Mouse (Mus musculus) heart, embryonic 10.5 days (tissue): ENCODE data around the gene Tbc1d14. TPM values are rescaled to one million over a fixed set of nuclear protein-coding genes. Genes with fewer than 3 reads are reported as not detected.

Experiments used
- DNase-seq: peaks from one replicate; pipeline ENCODE4 v3.0.0-alpha.2; 2017; ENCODE audit warnings: low spot score
- H3K27ac ChIP-seq: fragments of 300-500 bp; sonication (generic); 2 replicates; pipeline ENCODE4 v1.5.1; 2016; ENCODE audit warnings: mild to moderate bottlenecking
- H3K27me3 ChIP-seq: fragments of 300-500 bp; sonication (generic); 2 replicates; pipeline ENCODE4 v1.6.1; 2016; ENCODE audit warnings: mild to moderate bottlenecking; ENCODE audit not compliant: poor library complexity, insufficient read depth, severe bottlenecking
- H3K36me3 ChIP-seq: fragments of 300-500 bp; sonication (generic); 2 replicates; pipeline ENCODE4 v1.6.1; 2016; ENCODE audit warnings: mild to moderate bottlenecking, moderate library complexity
- H3K4me1 ChIP-seq: fragments of 300-500 bp; sonication (generic); 2 replicates; pipeline ENCODE4 v1.6.1; 2016; ENCODE audit warnings: mild to moderate bottlenecking
- H3K4me3 ChIP-seq: fragments of 300-500 bp; sonication (generic); 2 replicates; pipeline ENCODE4 v1.5.1; 2016; ENCODE audit warnings: mild to moderate bottlenecking, moderate library complexity
- H3K9me3 ChIP-seq: fragments of 300-500 bp; sonication (generic); 2 replicates; pipeline ENCODE4 v1.6.1; 2016; ENCODE audit warnings: mild to moderate bottlenecking, moderate library complexity
- WGBS: fragments of 180-500 bp; shearing (Covaris S2); methylation state at CpG from one replicate; pipeline ENCODE4 v1.1.7; 2016; 5-methylcytosine and 5-hydroxymethylcytosine counted together
- polyA plus RNA-seq: library from polyadenylated mRNA; unstranded; fragments of >200 nt; fragmentation: Nextera tagmentation; extraction: Ambion mirVana; gene quantifications from 2 replicates; pipeline ENCODE4 v1.2.1, GENCODE M21; 2016

Tbc1d14 gene
- 22.5 and 26.8 TPM in 2 replicates for polyA plus RNA-seq

GRCm38 (mm10) chr5:36593176-36593575 is at the start of gene Tbc1d14:
TSS of gene Tbc1d14 (minus strand) at chr5:36593276.
- H3K27me3 ChIP-seq: no peaks in the 10 kb centered on the region
- H3K27ac ChIP-seq: no peak within 1 kb of the TSS
- H3K9me3 ChIP-seq: no peaks in the 10 kb centered on the region
- 76% methylated on average over 5 of the region's 5 CpGs for WGBS
- no peak within 1 kb of the TSS for H3K4me3 ChIP-seq
- peaks cover 7% of the 10 kb centered on the region; the same call in 1 of the 2 replicates for H3K4me1 ChIP-seq
- DNase-seq: no peak
- H3K36me3 ChIP-seq: no peaks in the 10 kb centered on the region

DNA sequence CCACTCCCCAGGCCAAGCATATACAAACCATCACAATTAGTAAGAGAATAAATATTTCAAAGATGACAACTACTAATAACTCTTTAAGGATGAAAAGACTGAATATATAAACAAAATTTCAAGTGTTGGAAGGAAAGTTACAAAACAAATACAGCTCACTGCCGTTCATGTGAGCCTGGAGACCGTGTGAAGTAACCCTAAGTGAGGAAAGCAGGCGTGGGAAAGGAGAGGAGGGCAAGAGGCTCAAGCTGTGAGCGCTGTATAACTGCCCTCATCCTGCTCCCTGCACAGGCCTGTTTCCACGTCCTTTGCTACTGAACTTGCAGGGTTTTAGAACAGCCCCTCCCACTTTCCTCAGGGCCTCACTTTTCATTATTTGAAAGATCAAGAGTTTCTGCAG is 32.5 kb upstream of the Tbc1d14 start:
- Histone ChIP-seq H3K27ac (no peak overlapping the region), H3K4me1 (peaks cover 18% of the 10 kb centered on the region), H3K4me3 (no peak overlapping the region), H3K36me3 (peaks cover 27% of the 10 kb centered on the region), H3K9me3 (no peaks in the 10 kb centered on the region), H3K27me3 (no peaks in the 10 kb centered on the region)
- DNase-seq: no peak
- 80% methylated on average over 5 of the region's 5 CpGs for WGBS

DNA sequence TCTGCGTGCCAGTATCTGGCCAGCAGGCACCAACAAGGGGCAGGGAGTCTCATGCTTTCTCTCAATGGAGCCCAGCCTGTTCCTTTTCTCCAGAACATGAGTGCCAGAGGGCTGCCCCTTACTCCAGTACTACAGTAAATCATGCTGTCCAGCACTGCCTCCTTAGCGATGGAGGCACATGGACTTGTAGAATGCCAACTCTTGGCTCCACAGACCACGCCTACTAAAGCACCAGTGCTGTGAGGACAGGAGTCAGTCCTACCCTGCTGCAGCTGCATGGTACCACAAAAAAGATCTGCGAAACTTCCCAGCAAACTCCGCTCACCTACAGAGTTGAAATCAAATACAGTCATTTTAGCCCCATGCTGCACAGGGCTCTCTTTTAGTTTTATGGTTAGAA is 30.6 kb upstream of the Tbc1d14 start:
- no peaks in the 10 kb centered on the region for H3K9me3 ChIP-seq
- H3K27me3 ChIP-seq: no peaks in the 10 kb centered on the region
- DNase-seq: no peak
- H3K27ac ChIP-seq: no peak overlapping the region
- WGBS: 90% methylated on average over 5 of the region's 5 CpGs
- H3K36me3 ChIP-seq: peaks cover 25% of the 10 kb centered on the region
- H3K4me1 ChIP-seq: peaks cover 31% of the 10 kb centered on the region
- H3K4me3 ChIP-seq: no peak overlapping the region

DNA sequence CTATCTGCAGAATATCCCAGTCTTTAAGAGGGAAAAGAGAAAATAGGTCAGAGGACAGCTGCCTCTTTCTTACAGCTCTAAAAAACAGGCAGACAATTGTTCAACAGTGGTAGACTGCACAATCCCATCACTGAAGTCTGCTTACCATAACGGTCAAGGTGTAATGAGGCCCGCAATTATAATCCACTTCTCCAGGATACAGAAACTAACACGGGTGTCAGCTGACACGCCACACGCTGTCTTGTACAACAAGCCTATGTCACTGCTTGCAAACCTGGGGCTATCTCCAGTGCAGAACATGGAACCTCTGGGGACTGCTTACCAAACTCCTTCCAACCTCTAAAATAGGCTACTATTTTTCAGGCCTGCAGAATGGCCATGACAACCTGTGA is 28.0 kb upstream of the Tbc1d14 start:
- no peak for DNase-seq
- no peaks in the 10 kb centered on the region for H3K9me3 ChIP-seq
- peak overlapping the region; percentile 27; the same call in 1 of the 2 replicates for H3K4me3 ChIP-seq
- peaks cover 31% of the 10 kb centered on the region for H3K4me1 ChIP-seq
- peaks cover 39% of the 10 kb centered on the region for H3K36me3 ChIP-seq
- no peaks in the 10 kb centered on the region for H3K27me3 ChIP-seq
- WGBS: 66% methylated on average over 5 of the region's 5 CpGs
- H3K27ac ChIP-seq: peak overlapping the region; percentile 82; the same call in 1 of the 2 replicates

DNA sequence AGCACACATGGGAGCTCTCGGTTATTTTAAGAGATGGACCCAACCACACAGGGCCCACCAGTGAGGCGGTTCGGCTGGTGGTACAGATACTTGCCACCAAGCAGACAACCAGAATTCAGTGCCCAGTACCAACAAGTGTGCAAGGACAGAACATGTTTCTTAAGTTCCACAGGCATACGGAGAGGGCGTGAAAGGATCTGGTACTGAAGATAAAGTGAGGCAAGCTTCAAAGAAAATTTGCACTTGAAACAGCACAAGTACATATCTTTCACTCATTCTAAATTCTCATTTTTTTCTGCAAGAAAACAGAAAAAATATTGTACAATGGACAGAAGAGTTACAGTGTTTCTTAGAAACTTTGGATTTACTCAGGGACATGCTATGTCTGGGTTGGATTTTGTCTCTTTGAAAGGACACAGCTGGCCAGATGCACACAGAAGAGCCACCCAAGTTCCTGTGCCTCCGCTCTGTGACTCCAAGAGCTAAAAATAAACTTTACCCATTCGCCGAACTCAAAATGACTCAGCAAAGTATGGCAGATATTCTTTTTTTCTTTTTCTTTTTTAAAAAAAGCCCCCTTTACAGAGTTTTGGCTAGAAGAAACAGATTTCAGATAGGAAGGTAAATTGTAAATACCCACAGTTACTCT is 27.5 kb upstream of the Tbc1d14 start:
- Histone ChIP-seq H3K9me3 (no peaks in the 10 kb centered on the region), H3K27ac (peak overlapping the region; percentile 82), H3K36me3 (peaks cover 44% of the 10 kb centered on the region), H3K4me1 (peaks cover 31% of the 10 kb centered on the region), H3K27me3 (no peaks in the 10 kb centered on the region), H3K4me3 (peak overlapping the region; percentile 27; the same call in 1 of the 2 replicates)
- WGBS: 49% methylated on average over 8 of the region's 8 CpGs
- no peak for DNase-seq

DNA sequence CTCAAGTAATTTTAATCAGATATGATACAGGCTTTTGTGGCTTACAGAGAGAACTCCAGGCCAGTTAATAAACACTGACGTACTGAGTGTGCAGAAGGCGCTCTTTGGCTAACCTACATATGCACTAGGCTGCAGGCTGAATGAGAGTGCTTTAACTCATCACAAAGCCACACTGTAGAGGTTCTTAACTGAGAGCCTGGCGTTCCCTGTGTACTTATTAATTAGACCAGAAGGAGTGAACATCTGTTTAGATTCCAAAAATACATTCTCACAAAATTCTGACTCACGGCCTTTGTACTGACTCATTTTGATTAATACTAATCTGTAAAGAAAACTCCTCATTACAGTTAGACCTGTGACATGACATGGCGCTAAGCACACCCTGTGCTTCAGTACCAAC is 25.8 kb upstream of the Tbc1d14 start:
- peaks cover 56% of the 10 kb centered on the region for H3K36me3 ChIP-seq

DNA sequence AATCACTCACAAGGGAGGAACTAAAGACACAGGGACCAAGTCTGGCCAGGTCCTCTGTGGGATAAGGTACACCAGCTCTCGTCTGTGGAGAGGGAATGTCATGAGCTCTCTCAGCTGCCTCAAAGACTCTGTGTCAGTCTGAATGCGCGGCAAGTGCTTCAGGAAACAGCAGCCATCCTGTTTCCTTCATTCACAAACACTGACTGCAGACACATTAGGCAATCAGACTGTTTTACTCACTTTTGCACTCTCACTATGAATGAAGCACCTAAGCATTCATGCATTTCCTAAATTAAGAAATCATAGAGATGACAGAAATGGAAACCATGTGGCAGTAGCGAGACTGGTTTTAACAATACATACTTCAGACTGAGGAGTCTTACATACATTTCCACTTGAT is 25.3 kb upstream of the Tbc1d14 start:
- H3K36me3 ChIP-seq: peaks cover 61% of the 10 kb centered on the region
- 60% methylated on average over 4 of the region's 4 CpGs for WGBS
- H3K27me3 ChIP-seq: no peaks in the 10 kb centered on the region
- H3K27ac ChIP-seq: no peak overlapping the region
- no peak overlapping the region for H3K4me3 ChIP-seq
- peaks cover 31% of the 10 kb centered on the region for H3K4me1 ChIP-seq
- DNase-seq: no peak
- H3K9me3 ChIP-seq: no peaks in the 10 kb centered on the region

More for the DNA sequence above, 25.8 kb upstream of the Tbc1d14 start:
- peak overlapping the region; percentile 82 for H3K27ac ChIP-seq
- no peaks in the 10 kb centered on the region for H3K27me3 ChIP-seq
- no peaks in the 10 kb centered on the region for H3K9me3 ChIP-seq
- 91% methylated on average over 5 of the region's 5 CpGs for WGBS
- H3K4me1 ChIP-seq: peaks cover 31% of the 10 kb centered on the region
- DNase-seq: no peak
- no peak overlapping the region for H3K4me3 ChIP-seq

- peaks cover under 1% of the 10 kb centered on the region for H3K4me1 ChIP-seq
- H3K27ac ChIP-seq: no peak overlapping the region
- H3K9me3 ChIP-seq: no peaks in the 10 kb centered on the region
- no peaks in the 10 kb centered on the region for H3K27me3 ChIP-seq
- peaks cover 84% of the 10 kb centered on the region for H3K36me3 ChIP-seq
- no peak overlapping the region for H3K4me3 ChIP-seq
- 88% methylated on average over 4 of the region's 4 CpGs for WGBS
- no peak for DNase-seq
These were observed 21.0 kb upstream of the Tbc1d14 start for GRCm38 (mm10) chr5:36614124-36614523.

DNA sequence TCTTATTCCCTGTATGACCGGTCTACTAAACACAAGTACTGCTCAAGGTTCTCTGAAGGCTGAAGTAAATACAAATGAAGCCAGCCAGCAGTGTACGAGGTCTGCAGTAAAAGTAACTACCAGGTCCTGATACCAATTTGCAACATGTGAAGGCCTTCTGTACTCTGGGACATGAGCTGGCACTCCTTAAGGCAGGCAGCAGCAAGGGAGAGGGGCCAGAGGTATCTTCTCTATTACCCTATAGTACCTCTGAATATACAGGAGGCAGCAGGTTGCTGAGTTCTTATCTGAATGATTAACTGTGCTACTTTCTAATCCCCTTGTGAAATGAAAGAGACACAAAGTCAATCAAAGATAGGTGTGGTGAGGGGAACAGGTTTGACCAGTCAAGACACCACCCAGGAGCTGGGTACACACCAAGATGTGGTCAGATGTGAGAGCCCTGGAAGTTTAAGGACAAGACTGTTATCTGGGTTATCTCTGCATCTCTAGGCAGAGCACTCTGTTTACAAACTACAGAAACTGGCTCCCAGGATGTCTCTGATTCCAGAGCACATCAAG is 15.9 kb upstream of the Tbc1d14 start:
- Histone ChIP-seq H3K27me3 (no peaks in the 10 kb centered on the region), H3K4me1 (no peaks in the 10 kb centered on the region), H3K36me3 (peaks cover 76% of the 10 kb centered on the region), H3K9me3 (no peaks in the 10 kb centered on the region), H3K27ac (no peak overlapping the region), H3K4me3 (no peak overlapping the region)
- 90% methylated on average over 2 of the region's 2 CpGs for WGBS
- no peak for DNase-seq

DNA sequence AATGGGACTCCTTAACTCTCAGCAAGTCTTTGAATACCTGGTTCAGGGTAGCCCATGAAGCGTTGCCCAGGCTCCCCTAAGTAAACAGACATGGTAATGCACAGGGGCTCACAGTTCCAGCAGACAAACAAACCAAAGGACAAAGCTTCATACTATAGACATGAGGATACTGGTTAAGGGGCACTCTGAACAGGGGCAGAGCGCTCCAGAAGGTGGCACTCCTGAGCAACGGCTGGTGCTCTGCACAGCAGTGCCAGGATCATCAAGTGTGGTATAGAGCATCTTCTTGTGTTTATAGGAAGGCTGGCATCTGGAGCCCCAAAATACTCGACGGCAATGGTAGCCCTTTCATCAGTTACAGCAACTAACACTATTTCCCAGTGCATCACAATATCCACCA is 10.0 kb upstream of the Tbc1d14 start:
- H3K36me3 ChIP-seq: peaks cover 91% of the 10 kb centered on the region
- no peak overlapping the region for H3K4me3 ChIP-seq
- H3K27me3 ChIP-seq: no peaks in the 10 kb centered on the region
- no peak overlapping the region for H3K27ac ChIP-seq
- no peak for DNase-seq
- WGBS: 84% methylated on average over 5 of the region's 5 CpGs
- H3K9me3 ChIP-seq: no peaks in the 10 kb centered on the region
- 0 out of 2 replicates have a peak, but pooled peaks cover under 1% of the 10 kb centered on the region for H3K4me1 ChIP-seq

DNA sequence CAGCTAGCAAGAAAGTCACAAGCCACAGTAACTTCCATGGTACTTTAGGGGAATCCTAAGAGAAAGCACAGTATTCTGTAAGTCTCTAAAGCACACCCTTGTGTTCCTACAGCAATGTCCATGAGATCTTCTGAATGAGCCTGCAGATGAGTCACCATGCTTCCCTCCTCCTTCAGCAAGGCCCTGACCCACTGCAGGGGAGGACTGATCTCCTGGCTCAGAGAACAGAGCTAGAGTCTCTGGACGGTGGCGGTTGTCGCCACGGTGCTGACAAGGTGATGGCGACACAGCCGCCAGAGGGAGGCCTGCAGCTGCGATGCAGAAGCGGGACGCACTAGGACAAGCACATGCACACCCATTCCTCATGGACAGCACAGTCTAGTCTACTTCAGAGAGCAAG is 9.0 kb upstream of the Tbc1d14 start:
- DNase-seq: no peak
- H3K4me1 ChIP-seq: 0 out of 2 replicates have a peak, but pooled peaks cover 2% of the 10 kb centered on the region
- no peak overlapping the region for H3K4me3 ChIP-seq
- no peaks in the 10 kb centered on the region for H3K27me3 ChIP-seq
- WGBS: 71% methylated on average over 9 of the region's 9 CpGs
- H3K9me3 ChIP-seq: no peaks in the 10 kb centered on the region
- peaks cover 82% of the 10 kb centered on the region for H3K36me3 ChIP-seq
- no peak overlapping the region for H3K27ac ChIP-seq

- H3K4me1 ChIP-seq: 0 out of 2 replicates have a peak, but pooled peaks cover 2% of the 10 kb centered on the region
- H3K27me3 ChIP-seq: no peaks in the 10 kb centered on the region
- no peaks in the 10 kb centered on the region for H3K9me3 ChIP-seq
- WGBS: 85% methylated on average over 7 of the region's 7 CpGs
- H3K4me3 ChIP-seq: no peak overlapping the region
- no peak overlapping the region for H3K27ac ChIP-seq
- H3K36me3 ChIP-seq: peaks cover 77% of the 10 kb centered on the region
- DNase-seq: no peak
These were observed 8.4 kb upstream of the Tbc1d14 start for GRCm38 (mm10) chr5:36601492-36601891.

GRCm38 (mm10) chr5:36598883-36599282 is 5.8 kb upstream of the Tbc1d14 start:
- Histone ChIP-seq H3K4me3 (no peak overlapping the region), H3K27ac (no peak overlapping the region), H3K36me3 (peaks cover 52% of the 10 kb centered on the region), H3K4me1 (0 out of 2 replicates have a peak, but pooled peaks cover 2% of the 10 kb centered on the region), H3K9me3 (no peaks in the 10 kb centered on the region), H3K27me3 (no peaks in the 10 kb centered on the region)
- 100% methylated on average over 1 of the region's 1 CpGs for WGBS
- no peak for DNase-seq
